Mouse (Mus musculus) liver, embryonic 11.5 days (tissue): Measurements from ENCODE around the gene Prpf31. TPM values are rescaled to one million over a fixed set of nuclear protein-coding genes. Genes with fewer than 3 reads are reported as not detected.

Experiments
- ATAC-seq: fragments of 200-750 bp; cut with Nextera tagmentation; replicated peaks from 2 replicates; pipeline ENCODE4 v1.8.0; 2017; ENCODE audit warnings: moderate number of reproducible peaks, mild to moderate bottlenecking, moderate TSS enrichment, moderate library complexity; ENCODE audit not compliant: low FRiP score
- DNase-seq: peaks from one replicate; pipeline ENCODE4 v3.0.0-alpha.2; 2017; ENCODE audit warnings: low spot score
- H3K27ac ChIP-seq: fragments of 300-500 bp; sonication (generic); 2 replicates; pipeline ENCODE4 v1.5.1; 2014; ENCODE audit warnings: mild to moderate bottlenecking, low read depth, low read length, control low read depth
- H3K27me3 ChIP-seq: fragments of 300-500 bp; sonication (generic); replicated peaks from 2 replicates; pipeline ENCODE4 v1.6.1; 2014; ENCODE audit warnings: low read length, mixed read lengths; ENCODE audit not compliant: control insufficient read depth, insufficient read depth
- H3K36me3 ChIP-seq: fragments of 300-500 bp; sonication (generic); 2 replicates; pipeline ENCODE4 v1.6.1; 2014; ENCODE audit warnings: mild to moderate bottlenecking, low read length, moderate library complexity, mixed read lengths; ENCODE audit not compliant: control insufficient read depth, insufficient read depth
- H3K4me1 ChIP-seq: fragments of 300-500 bp; sonication (generic); replicated peaks from 2 replicates; pipeline ENCODE4 v1.6.1; 2014; ENCODE audit warnings: low read length, mixed read lengths; ENCODE audit not compliant: control insufficient read depth, insufficient read depth
- H3K4me2 ChIP-seq: fragments of 300-500 bp; sonication (generic); 2 replicates; pipeline ENCODE4 v1.6.1; 2014; ENCODE audit warnings: mild to moderate bottlenecking, control low read depth, moderate library complexity
- H3K4me3 ChIP-seq: fragments of 300-500 bp; sonication (generic); 2 replicates; pipeline ENCODE4 v1.5.1; 2014; ENCODE audit warnings: low read depth, low read length, control low read depth
- H3K9ac ChIP-seq: fragments of 300-500 bp; sonication (generic); 2 replicates; pipeline ENCODE4 v1.6.1; 2014; ENCODE audit warnings: low read depth, low read length, control low read depth
- H3K9me3 ChIP-seq: fragments of 300-500 bp; sonication (generic); 2 replicates; pipeline ENCODE4 v1.6.1; 2016; ENCODE audit warnings: low read length, inconsistent platforms, mixed read lengths; ENCODE audit not compliant: control insufficient read depth
- WGBS: fragments of 180-500 bp; shearing (Covaris S2); extraction: QIAGEN DNeasy Blood & Tissue Kit; methylation state at CpG from one replicate; pipeline ENCODE4 v1.1.7; 2014; 5-methylcytosine and 5-hydroxymethylcytosine counted together
- polyA plus RNA-seq: library from polyadenylated mRNA; unstranded; fragments of >200 nt; fragmentation: Nextera tagmentation; extraction: Ambion mirVana; gene quantifications from 2 replicates; pipeline ENCODE4 v1.2.1, GENCODE M21; 2014

The Prpf31 gene
- polyA plus RNA-seq, 1 experiment from 2014 or later: 136 TPM

DNA sequence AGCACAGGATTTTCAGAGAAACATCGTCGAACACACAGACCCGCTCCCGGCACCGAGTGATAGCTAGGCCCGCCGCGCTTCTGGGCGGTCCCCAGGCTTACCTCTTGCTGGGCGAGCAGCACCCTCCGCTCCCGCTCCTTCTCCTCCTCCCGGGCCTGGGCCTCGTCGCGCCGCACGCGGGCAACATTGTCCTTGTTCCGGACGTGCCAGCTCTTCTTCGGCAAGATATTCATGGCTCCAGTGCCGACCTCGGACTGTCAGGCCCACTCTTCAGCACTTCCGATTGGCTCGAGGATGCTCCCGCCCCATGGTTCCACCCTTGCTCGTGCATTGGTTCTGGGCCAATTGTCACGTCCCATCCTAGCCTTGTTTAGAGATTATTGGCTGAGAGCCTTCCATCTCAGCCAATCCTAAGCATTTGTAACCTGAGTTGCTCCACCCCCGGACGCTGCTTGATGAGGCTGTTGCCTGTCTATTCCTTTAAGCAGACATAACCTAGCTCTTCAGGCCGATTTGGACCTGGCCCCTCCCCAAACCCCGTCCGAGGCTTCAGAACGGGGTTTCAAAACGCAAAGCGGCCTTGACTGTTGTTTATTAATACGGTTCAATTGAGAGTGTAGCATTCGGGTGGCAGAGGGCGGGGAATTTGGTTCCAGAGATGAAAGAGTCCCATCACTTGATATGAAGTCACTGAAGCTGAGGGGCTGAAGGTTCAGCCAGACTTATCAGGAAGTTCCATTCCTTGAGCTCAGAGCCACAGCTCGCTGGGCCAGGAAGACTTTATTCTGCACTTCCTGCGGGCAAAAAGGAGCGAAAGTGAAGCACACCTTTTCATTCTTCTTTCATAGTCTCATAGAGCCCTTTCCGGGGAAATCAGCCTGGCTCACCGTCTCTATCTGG lies 35.7 kb downstream of the Prpf31 start, which contains the start of gene Leng1:
Gene Leng1 (minus strand): TSS at position 626 of the 900 bp plus-strand sequence.
- peaks cover 19% of the 10 kb centered on the region for H3K36me3 ChIP-seq
- H3K4me1 ChIP-seq: peaks cover 14% of the 10 kb centered on the region
- peak within 1 kb of the TSS; percentile 82 for H3K9ac ChIP-seq
- no peaks in the 10 kb centered on the region for H3K27me3 ChIP-seq
- 3% methylated on average over 45 of the region's 45 CpGs for WGBS
- peak within 1 kb of the TSS; percentile 71 for H3K4me3 ChIP-seq
- peak; percentile 96 for ATAC-seq
- peak within 1 kb of the TSS; percentile 93 for H3K27ac ChIP-seq
- no peaks in the 10 kb centered on the region for H3K9me3 ChIP-seq
- DNase-seq: peak; percentile 84
- peak within 1 kb of the TSS; percentile 92 for H3K4me2 ChIP-seq

DNA sequence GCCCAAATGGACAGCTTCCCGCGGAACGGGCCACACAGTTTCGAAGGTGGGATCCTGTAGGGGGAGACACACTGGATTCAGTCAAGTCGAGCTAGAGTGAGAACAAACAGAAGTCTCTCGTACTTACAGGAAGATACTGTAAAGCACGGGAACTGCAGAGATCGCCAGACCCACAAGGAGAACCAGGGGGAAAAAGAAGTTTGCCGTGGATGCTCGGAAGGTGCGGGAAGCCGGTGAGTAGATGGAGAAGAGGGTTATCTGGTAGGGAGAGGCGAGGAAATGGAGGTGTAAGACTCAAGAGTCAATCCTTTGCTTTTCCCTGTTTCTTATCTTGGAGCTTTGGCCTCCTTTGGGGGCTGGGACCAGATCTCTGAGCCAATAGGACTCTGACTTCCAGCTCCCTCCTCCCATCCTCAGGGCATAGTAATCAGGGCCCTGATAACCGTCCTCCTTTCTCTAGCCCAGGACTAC lies 37.2 kb downstream of the Prpf31 start:
- H3K4me2 ChIP-seq: peak overlapping the region; percentile 92
- DNase-seq (no peak), ATAC-seq (peak; percentile 30)
- 18% methylated on average over 14 of the region's 14 CpGs for WGBS
- H3K9ac ChIP-seq: peak overlapping the region; percentile 66
- peak overlapping the region; percentile 71 for H3K4me3 ChIP-seq
- peak overlapping the region; percentile 46; the same call in 1 of the 2 replicates for H3K27ac ChIP-seq
- no peaks in the 10 kb centered on the region for H3K27me3 ChIP-seq
- H3K36me3 ChIP-seq: peaks cover 8% of the 10 kb centered on the region; the same call in 1 of the 2 replicates
- H3K4me1 ChIP-seq: peaks cover 14% of the 10 kb centered on the region
- H3K9me3 ChIP-seq: no peaks in the 10 kb centered on the region

DNA sequence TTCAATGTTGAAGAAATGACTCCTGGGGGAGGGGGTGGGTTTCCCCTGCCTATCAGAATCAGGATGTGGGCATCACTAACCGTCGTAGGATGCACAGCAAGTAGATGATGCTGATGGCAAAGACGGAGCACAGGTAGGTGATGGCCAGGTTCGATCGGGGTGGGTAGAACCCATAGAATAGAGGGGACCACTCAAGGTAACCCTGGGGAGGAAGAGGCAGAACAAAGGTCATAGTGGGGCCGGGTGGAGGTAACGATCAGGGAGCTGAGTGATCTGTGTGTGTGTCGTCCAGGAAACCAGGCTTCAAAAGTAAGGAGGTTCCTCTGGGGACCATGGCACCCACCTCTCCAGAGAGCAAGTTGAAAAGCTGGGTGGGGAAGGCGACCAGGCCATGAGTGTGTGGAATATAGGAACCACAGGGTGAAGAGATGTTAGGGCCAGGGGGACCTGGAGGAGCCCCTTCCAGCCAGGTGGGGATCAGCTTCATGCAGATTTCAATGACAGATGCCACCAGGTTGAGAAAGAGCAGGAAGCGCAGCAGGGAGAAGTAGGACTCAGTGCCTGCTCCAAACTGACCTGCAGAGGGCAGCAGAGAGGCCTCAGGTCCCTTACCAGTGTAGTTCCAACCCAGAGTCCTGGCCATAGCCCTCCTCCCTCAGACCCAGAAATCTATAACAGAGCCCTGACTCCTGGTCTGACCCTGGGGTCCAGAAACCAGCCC lies 44.9 kb downstream of the Prpf31 start:
- 59% methylated on average over 10 of the region's 10 CpGs for WGBS
- Histone ChIP-seq H3K4me2 (no peak overlapping the region), H3K9me3 (no peaks in the 10 kb centered on the region), H3K9ac (no peak overlapping the region), H3K4me3 (no peak overlapping the region), H3K27me3 (no peaks in the 10 kb centered on the region), H3K4me1 (no peaks in the 10 kb centered on the region; the same call in 1 of the 2 replicates), H3K27ac (no peak overlapping the region), H3K36me3 (no peaks in the 10 kb centered on the region)
- peak; percentile 84 for ATAC-seq
- peak; percentile 67 for DNase-seq

DNA sequence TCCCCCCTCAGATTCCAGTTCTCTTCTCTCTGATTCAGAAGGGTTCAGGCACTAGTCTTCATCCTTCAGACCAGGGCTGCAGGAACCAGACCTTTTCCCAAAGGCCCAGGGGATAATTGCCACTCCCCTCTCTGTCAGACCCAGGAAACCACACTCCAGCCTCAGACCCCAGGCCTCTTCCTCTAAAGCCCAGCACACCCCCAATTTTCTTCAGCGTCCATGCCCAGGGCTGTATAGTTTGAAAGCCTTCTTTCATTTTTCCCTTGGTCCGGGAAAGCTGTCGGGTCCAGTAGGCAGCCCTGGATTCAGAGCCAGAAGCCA lies 45.4 kb downstream of the Prpf31 start:
- Histone ChIP-seq H3K4me3 (no peak overlapping the region), H3K9ac (no peak overlapping the region), H3K4me1 (no peaks in the 10 kb centered on the region; the same call in 1 of the 2 replicates), H3K27ac (no peak overlapping the region), H3K9me3 (no peaks in the 10 kb centered on the region), H3K4me2 (no peak overlapping the region), H3K27me3 (no peaks in the 10 kb centered on the region), H3K36me3 (no peaks in the 10 kb centered on the region)
- 53% methylated on average over 3 of the region's 3 CpGs for WGBS
- DNase-seq (no peak), ATAC-seq (peak; percentile 21; the same call in 1 of the 2 replicates)

DNA sequence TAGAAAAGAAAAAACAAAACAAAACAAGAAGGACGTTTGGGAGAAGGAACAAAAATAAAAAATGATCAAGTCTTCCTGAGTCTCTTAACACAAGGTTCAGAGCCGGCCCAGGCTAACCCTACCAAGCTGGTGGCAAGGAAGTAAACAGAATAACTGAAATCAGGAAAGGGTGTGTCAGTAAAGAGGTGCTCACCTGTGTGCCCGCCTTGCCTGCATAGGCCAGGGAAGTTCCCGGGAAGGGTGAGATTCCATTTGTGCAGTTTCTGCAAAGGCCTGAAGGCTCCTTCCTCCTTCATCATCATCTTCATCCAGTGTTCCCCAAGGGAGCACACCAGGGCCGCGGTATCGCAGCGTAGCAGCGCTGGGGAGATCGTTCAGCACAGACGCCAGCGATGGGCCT lies 46.6 kb downstream of the Prpf31 start:
- no peaks in the 10 kb centered on the region for H3K9me3 ChIP-seq
- no peaks in the 10 kb centered on the region for H3K27me3 ChIP-seq
- no peak for DNase-seq
- H3K4me1 ChIP-seq: no peaks in the 10 kb centered on the region; the same call in 1 of the 2 replicates
- no peaks in the 10 kb centered on the region for H3K36me3 ChIP-seq
- H3K4me2 ChIP-seq: no peak overlapping the region
- 82% methylated on average over 12 of the region's 12 CpGs for WGBS
- no peak overlapping the region for H3K4me3 ChIP-seq
- no peak for ATAC-seq
- no peak overlapping the region for H3K9ac ChIP-seq
- H3K27ac ChIP-seq: no peak overlapping the region; the same call in 1 of the 2 replicates

DNA sequence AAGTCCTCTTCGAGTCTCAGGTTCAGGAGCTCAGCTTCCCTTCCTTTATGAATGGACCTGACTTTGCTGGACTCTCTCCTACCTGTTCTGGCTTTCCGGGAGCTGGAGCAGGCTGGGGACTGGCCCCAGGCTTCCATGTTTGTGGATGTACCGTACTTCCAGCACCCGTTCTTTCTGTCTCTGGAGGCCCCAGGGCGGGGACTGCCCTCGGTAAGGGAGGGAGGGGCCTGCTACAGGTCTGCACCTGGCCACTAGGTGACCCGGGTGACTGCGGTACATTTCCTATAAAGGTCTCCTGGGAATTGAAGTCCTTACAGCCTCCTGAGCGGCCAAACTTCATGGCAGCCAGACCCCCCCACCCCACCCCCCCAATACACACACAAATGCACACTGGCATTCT lies 47.6 kb downstream of the Prpf31 start, which contains the start of gene Tmc4:
Gene Tmc4 (minus strand): TSS at position 212 of the 400 bp plus-strand sequence.
- H3K27me3 ChIP-seq: no peaks in the 10 kb centered on the region
- H3K4me1 ChIP-seq: no peaks in the 10 kb centered on the region; the same call in 1 of the 2 replicates
- no peak within 1 kb of the TSS for H3K4me3 ChIP-seq
- H3K36me3 ChIP-seq: no peaks in the 10 kb centered on the region
- no peak within 1 kb of the TSS for H3K4me2 ChIP-seq
- ATAC-seq (no peak), DNase-seq (no peak)
- WGBS: 49% methylated on average over 9 of the region's 9 CpGs
- H3K9me3 ChIP-seq: no peaks in the 10 kb centered on the region
- no peak within 1 kb of the TSS for H3K9ac ChIP-seq
- no peak within 1 kb of the TSS for H3K27ac ChIP-seq

DNA sequence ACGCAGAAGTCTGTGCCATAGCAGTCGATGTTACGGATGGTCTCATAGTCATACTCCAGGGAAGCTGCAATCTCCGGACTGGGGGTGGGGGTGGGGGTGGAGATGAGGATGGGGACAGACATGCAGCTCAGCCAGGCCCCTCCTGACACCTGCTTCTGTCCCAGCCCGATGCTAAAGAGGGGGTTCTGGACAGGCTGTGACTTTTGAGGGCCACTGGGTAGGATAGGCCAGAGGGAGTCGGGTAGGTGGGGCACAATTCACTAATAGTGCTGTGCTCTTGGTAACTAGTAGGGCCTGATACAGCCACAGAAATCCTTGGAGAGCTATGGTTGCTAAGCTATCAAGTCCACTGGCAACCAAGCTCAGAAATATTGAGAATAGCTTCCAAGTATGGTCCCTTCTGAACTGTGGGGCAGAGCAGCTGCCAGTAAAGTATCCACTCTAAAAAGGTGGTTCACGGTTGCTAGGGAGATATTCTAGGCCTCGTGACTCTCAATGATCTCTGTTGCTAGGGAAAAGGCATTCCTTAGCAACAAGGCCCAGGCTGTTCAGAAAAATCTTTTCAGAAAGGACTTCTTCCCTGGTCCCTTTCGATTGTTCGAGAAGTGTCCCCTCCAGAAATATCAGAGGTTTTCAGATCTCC lies 54.2 kb downstream of the Prpf31 start:
- ATAC-seq: no peak
- H3K27ac ChIP-seq: no peak overlapping the region
- no peak overlapping the region for H3K4me2 ChIP-seq

DNA sequence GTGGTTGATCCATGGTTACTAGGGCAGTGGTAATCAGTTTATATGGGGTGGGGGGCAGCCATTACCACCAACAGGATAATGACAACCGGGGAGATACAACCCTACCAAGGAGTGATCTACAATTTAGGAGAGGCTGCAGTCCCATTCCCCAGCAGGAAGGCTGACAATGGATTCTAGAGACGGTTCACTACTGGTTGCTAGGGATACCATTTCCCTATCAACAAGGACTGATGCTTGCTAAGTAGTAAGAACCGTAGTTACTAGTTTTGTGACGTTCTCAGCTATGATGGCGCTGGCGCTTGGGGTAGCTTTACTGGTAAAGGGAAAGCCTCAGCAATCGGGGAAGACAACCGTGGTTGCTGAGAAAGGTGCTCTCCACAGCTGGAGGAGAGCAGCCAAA lies 54.9 kb downstream of the Prpf31 start:
- Histone ChIP-seq H3K4me2 (no peak overlapping the region), H3K27me3 (no peaks in the 10 kb centered on the region), H3K9ac (no peak overlapping the region), H3K9me3 (no peaks in the 10 kb centered on the region), H3K4me3 (no peak overlapping the region), H3K4me1 (no peaks in the 10 kb centered on the region), H3K36me3 (peaks cover 11% of the 10 kb centered on the region), H3K27ac (no peak overlapping the region)
- no peak for ATAC-seq
- no peak for DNase-seq
- 89% methylated on average over 8 of the region's 8 CpGs for WGBS

More for the DNA sequence above, 54.2 kb downstream of the Prpf31 start:
- WGBS: 83% methylated on average over 10 of the region's 10 CpGs
- H3K9me3 ChIP-seq: no peaks in the 10 kb centered on the region
- no peaks in the 10 kb centered on the region for H3K27me3 ChIP-seq
- no peak overlapping the region for H3K9ac ChIP-seq
- H3K4me3 ChIP-seq: no peak overlapping the region
- peaks cover 11% of the 10 kb centered on the region for H3K36me3 ChIP-seq
- H3K4me1 ChIP-seq: no peaks in the 10 kb centered on the region
- no peak for DNase-seq
